Mouse (Mus musculus) natural killer cell, adult 2 months (primary cell): ENCODE measurements at regions not wholly inside any gene's neighbourhood (a gene's known extent, or its start where the extent isn't known, plus 50 kb on each side); places are given as distances from the start of the nearest gene placed in this dataset.

Experiments used
- DNase-seq, 2 experiments: peaks; one replicate each; pipeline ENCODE4 v3.0.0; 2022; ENCODE audit warnings: low spot score in 2 of 2

DNA sequence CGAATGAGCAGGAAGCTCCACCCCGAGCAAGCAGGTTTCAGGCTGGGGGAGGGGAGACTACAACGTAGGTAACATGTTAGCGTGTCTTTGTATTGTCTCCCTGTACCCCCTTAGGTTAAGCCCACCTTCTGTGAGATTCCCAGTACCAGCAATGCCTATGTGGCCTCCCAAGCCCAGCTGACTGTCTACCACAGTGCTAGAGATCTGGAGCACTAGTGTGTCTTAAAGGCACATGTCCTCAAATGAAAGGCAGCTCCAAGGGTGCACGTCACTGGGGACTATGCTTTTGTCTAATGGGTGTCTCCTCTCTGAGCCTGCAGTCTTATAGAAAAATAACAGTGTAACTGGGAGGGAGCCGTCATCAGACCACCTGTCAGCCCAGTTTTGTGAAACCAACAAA is 65.9 kb upstream of the Ttc29 start:
- no peak for DNase-seq

DNA sequence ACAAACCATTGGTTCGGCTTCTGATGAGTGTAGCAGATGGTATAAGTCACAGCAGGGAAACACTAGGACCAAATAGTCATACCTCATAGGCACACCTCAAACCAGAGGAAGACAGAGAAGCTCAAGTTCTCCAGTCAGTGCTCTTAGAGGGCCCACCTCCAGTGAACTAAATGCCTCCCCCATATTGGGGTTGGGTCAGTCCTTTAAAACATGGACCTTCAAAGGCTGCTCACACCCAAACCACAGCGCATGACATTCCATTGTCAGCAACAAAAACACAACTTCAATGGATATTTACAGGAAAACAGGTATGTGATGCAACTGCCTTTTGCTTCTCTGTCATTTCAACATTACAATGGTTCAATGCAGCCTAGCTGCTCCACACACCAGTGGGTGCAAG is 65.1 kb upstream of the Ttc29 start:
- DNase-seq, result no peak

DNA sequence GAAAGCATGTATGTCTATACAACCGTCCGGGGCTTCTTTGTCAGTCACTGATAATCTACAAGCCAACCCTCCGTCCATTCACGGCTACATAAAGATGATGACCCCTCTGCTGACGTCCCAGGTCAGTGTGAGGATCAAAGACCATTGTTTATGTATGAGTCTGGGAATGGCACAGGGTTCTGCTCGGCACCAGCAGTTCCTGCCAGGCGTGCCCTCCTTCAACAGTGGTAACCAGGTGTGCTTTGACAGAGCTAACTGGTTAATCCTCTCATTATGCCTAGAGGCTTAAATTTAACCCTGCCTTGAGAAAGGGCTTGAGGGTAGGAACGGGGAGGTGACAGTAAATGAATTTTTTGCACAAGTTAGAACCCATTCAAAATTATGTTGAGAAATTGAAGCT is 58.2 kb upstream of the Ttc29 start:
- no peak for DNase-seq

GRCm38 (mm10) chr8:78162046-78162445 is 51.1 kb upstream of the Ttc29 start:
- no peak for DNase-seq

DNA sequence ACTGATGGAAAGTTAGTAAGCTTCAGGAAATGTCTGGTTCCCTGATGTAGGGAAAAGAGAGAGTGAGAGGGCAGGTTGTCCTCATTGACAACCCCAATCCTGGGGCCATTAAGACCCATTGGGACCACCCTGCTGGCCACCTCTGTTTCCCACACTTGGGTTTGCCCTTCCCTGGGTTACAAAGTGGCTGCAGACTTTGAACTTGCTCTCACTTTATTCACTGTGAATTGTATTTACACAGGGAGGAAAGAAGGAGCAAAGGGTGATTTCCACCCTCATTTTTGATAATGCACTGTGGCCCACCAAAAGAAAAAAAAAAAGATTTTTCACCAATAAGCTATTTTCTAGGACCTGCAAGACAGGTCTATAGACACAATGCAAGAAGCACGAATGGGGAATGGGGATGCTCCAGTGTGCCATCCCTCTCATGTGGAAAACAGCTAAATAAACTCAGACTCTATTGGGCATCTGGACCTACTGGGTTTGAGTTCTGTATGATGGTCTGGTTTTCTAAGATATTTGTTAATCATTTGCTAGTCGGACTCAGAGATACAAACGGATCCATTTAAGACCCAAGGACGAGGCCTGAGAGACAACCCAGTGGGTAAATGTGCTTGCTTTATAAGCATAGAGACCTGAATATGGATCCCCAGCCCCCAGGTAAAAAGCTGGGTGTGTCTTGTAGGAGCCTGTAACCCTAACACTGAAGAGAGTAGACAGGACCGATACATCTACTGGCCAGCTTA is 50.2 kb upstream of the Ttc29 start:
- no peak for DNase-seq
